Mouse (Mus musculus) CH12.LX (cell line): ENCODE data around the gene Pitx1. TPM values are rescaled to one million over a fixed set of nuclear protein-coding genes. Genes with fewer than 3 reads are reported as not detected.

ENCODE experiments used
- DNase-seq: peaks from one replicate; pipeline ENCODE4 v3.0.0-alpha.2; 2013; ENCODE audit errors: extremely low read depth
- H3K27ac ChIP-seq: 2 replicates; pipeline ENCODE4 v1.5.1; 2012; ENCODE audit warnings: low read depth, mild to moderate bottlenecking, control low read depth, moderate library complexity; ENCODE audit not compliant: insufficient read depth
- H3K27me3 ChIP-seq: replicated peaks from 2 replicates; pipeline ENCODE3; 2012; ENCODE audit warnings: inconsistent platforms
- H3K36me3 ChIP-seq, 2 experiments: replicated peaks in 1 of 2; 2 replicates each; pipeline versions ENCODE3 to v1.6.1; 2012; ENCODE audit warnings: inconsistent platforms in 1 of 2, low read length in 1 of 2, mild to moderate bottlenecking in 1 of 2, mixed read lengths in 1 of 2, moderate library complexity in 1 of 2; ENCODE audit not compliant: control insufficient read depth in 1 of 2, insufficient read depth in 1 of 2
- H3K4me1 ChIP-seq, 2 experiments: 2 replicates each; pipeline ENCODE4 v1.6.1; 2012; ENCODE audit warnings: inconsistent platforms in 1 of 2, moderate library complexity in 1 of 2; ENCODE audit not compliant: insufficient read depth in 2 of 2, control insufficient read depth in 1 of 2
- H3K4me2 ChIP-seq: 2 replicates; pipeline ENCODE4 v1.6.1; 2012; ENCODE audit warnings: low read depth, mild to moderate bottlenecking, control low read depth; ENCODE audit not compliant: poor library complexity, insufficient read depth, severe bottlenecking
- H3K4me3 ChIP-seq, 3 experiments: fragments of 150-350 bp in 1 of 3; sonication (generic) in 1 of 3; replicated peaks in 1 of 3; 2 replicates each; pipeline versions ENCODE3 to v1.5.1; 2011 to 2012; ENCODE audit warnings: low read depth in 2 of 3, low read length in 2 of 3, mild to moderate bottlenecking in 2 of 3, moderate library complexity in 2 of 3, control low read depth in 1 of 3, improper control_type of control experiment in 1 of 3, inconsistent platforms in 1 of 3, mixed read lengths in 1 of 3; ENCODE audit not compliant: poor library complexity in 1 of 3
- H3K79me2 ChIP-seq: replicated peaks from 2 replicates; pipeline ENCODE4 v1.6.1; 2012; ENCODE audit warnings: mild to moderate bottlenecking, moderate library complexity; ENCODE audit not compliant: control insufficient read depth, poor library complexity, insufficient read depth, severe bottlenecking; ENCODE audit errors: extremely low read depth
- H3K9ac ChIP-seq: 2 replicates; pipeline ENCODE4 v1.6.1; 2012; ENCODE audit warnings: low read depth, mild to moderate bottlenecking, control low read depth, moderate library complexity; ENCODE audit not compliant: insufficient read depth
- H3K9me3 ChIP-seq: replicated peaks from 2 replicates; pipeline ENCODE3; 2012; ENCODE audit warnings: low read length, inconsistent platforms, mixed read lengths
- BHLHE40 ChIP-seq: IDR thresholded peaks from 2 replicates; pipeline ENCODE4 v1.6.1; 2011; ENCODE audit warnings: mild to moderate bottlenecking, low read depth, low read length, improper control_type of control experiment
- CHD1 ChIP-seq: IDR thresholded peaks from 2 replicates; pipeline ENCODE4 v1.6.1; 2012; ENCODE audit warnings: low read depth, low read length, improper control_type of control experiment, inconsistent platforms
- CHD2 ChIP-seq: IDR thresholded peaks from 2 replicates; pipeline ENCODE4 v1.6.1; 2011; ENCODE audit warnings: low read length, improper control_type of control experiment
- E2F4 ChIP-seq: IDR thresholded peaks from 2 replicates; pipeline ENCODE4 v1.6.1; 2011; ENCODE audit warnings: low read depth, low read length, improper control_type of control experiment; ENCODE audit not compliant: insufficient replicate concordance
- ELF1 ChIP-seq: IDR thresholded peaks from 2 replicates; pipeline ENCODE4 v1.6.1; 2014; ENCODE audit warnings: low read depth, mild to moderate bottlenecking, inconsistent platforms, low read length, improper control_type of control experiment
- EP300 ChIP-seq: IDR thresholded peaks from 2 replicates; pipeline ENCODE4 v1.6.1; 2011; ENCODE audit warnings: low read length, improper control_type of control experiment
- ETS1 ChIP-seq: conservative IDR thresholded peaks from 2 replicates; pipeline ENCODE4 v1.6.1; 2012; ENCODE audit warnings: low read depth, mild to moderate bottlenecking, inconsistent platforms, low read length, improper control_type of control experiment, moderate library complexity
- GABPA ChIP-seq: IDR thresholded peaks from 2 replicates; pipeline ENCODE4 v1.6.1; 2012; ENCODE audit warnings: low read depth, low read length, improper control_type of control experiment, inconsistent platforms; ENCODE audit not compliant: insufficient replicate concordance
- IRF4 ChIP-seq: IDR thresholded peaks from 2 replicates; pipeline ENCODE4 v1.6.1; 2014; ENCODE audit warnings: low read depth, mild to moderate bottlenecking, inconsistent platforms, low read length, improper control_type of control experiment
- JUN ChIP-seq: IDR thresholded peaks from 2 replicates; pipeline ENCODE4 v1.6.1; 2011; ENCODE audit warnings: low read depth, mild to moderate bottlenecking, low read length, improper control_type of control experiment, moderate library complexity; ENCODE audit not compliant: insufficient read depth
- KAT2A ChIP-seq: IDR thresholded peaks from 2 replicates; pipeline ENCODE4 v1.6.1; 2012; ENCODE audit warnings: low read length, improper control_type of control experiment, inconsistent platforms; ENCODE audit not compliant: insufficient replicate concordance
- MAZ ChIP-seq: IDR thresholded peaks from 2 replicates; pipeline ENCODE4 v1.6.1; 2012; ENCODE audit warnings: low read depth, mild to moderate bottlenecking, inconsistent platforms, low read length, improper control_type of control experiment, moderate library complexity
- MEF2A ChIP-seq: IDR thresholded peaks from 2 replicates; pipeline ENCODE4 v1.6.1; 2014; ENCODE audit warnings: low read depth, mild to moderate bottlenecking, inconsistent platforms, low read length, improper control_type of control experiment, borderline replicate concordance
- NELFE ChIP-seq: IDR thresholded peaks from 2 replicates; pipeline ENCODE4 v1.6.1; 2011; ENCODE audit warnings: low read depth, low read length, improper control_type of control experiment
- NRF1 ChIP-seq: IDR thresholded peaks from 2 replicates; pipeline ENCODE4 v1.6.1; 2014; ENCODE audit warnings: low read depth, mild to moderate bottlenecking, inconsistent platforms, low read length, improper control_type of control experiment, moderate library complexity
- PAX5 ChIP-seq: IDR thresholded peaks from 2 replicates; pipeline ENCODE4 v1.6.1; 2012; ENCODE audit warnings: low read length, inconsistent platforms, mixed read lengths
- SIN3A ChIP-seq: IDR thresholded peaks from 2 replicates; pipeline ENCODE4 v1.6.1; 2012; ENCODE audit warnings: low read length, improper control_type of control experiment, inconsistent platforms
- TBP ChIP-seq: conservative IDR thresholded peaks from 2 replicates; pipeline ENCODE4 v1.6.1; 2011; ENCODE audit warnings: low read depth, low read length, improper control_type of control experiment
- UBTF ChIP-seq: IDR thresholded peaks from 2 replicates; pipeline ENCODE4 v1.6.1; 2012; ENCODE audit warnings: low read depth, mild to moderate bottlenecking, inconsistent platforms, low read length, improper control_type of control experiment, moderate library complexity
- ZKSCAN1 ChIP-seq: IDR thresholded peaks from 2 replicates; pipeline ENCODE4 v1.6.1; 2012; ENCODE audit warnings: low read depth, inconsistent platforms, low read length, improper control_type of control experiment, borderline replicate concordance
- dilution Hi-C: fragments of 300-500 bp; cut with MboI; formaldehyde crosslinking; loops from 2 replicates; pipeline ENCODE4 v1.14.3; 2020; ENCODE audit warnings: low sequenced_read_pairs; ENCODE audit not compliant: extremely low pct_unique_long_range_greater_than_20kb, extremely low pct_ligation_motif_present
- in situ Hi-C: fragments of 300-500 bp; cut with MboI; formaldehyde crosslinking; loops from 3 replicates; pipeline ENCODE4 v1.14.3; 2019; ENCODE audit warnings: low sequenced_read_pairs, low pct_ligation_motif_present, low pct_unique_long_range_greater_than_20kb, mixed read lengths
- polyA plus RNA-seq: library from polyadenylated mRNA; unstranded; fragments of >175 nt; gene quantifications from 2 replicates; pipeline ENCODE4 v1.2.1, GENCODE M21; 2012; ENCODE audit warnings: low read depth; ENCODE audit not compliant: insufficient read length
- total RNA-seq, 2 experiments: library from RNA; depleted of rRNA; stranded (reverse); fragments of 300-350 nt in 1 of 2; fragments of >200 nt in 1 of 2; gene quantifications; 2 replicates each; pipeline ENCODE4 v1.2.3; 2012 to 2014

Gene Pitx1
- total and polyA plus RNA-seq, 3 experiments = not detected

DNA sequence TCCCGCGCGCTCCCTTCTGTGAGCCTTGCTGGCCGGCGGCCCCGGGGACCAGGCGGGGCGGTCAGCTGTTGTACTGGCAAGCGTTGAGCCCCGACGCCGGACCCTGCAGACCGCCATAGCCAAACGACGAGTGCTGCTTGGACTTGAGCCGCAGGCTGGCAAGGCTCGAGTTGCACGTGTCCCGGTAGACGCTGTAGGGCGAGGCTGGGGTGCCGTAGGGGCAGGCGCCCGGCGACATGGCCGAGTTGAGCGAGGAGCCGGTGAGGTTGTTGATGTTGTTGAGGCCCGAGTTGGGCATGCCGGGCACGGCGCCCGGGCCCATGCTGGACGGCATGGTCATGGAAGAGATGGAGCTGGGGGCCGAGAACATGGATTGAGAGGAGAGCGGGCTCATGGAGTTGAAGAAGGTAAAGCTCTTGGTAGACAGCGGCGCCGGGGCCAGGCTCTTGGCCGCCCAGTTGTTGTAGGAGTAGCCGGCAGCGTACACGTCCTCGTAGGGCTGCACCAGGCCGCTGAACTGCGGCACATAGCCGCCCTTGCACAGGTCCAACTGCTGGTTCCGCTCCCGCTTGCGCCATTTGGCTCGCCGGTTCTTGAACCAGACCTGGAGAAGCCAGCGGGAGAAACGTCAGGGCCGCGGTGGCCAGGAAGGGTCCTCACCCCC is 9.9 kb downstream of the Pitx1 start:
- H3K4me3 ChIP-seq = no peak overlapping the region
- no peaks in the 10 kb centered on the region for H3K36me3 ChIP-seq
- H3K27ac ChIP-seq = no peak overlapping the region
- DNase-seq = no peak
- dilution Hi-C loops (no loop called here), in situ Hi-C loops (no loop called here)
- TF ChIP-seq BHLHE40 (no peak), PAX5 (no peak), ELF1 (no peak), CHD1 (no peak), KAT2A (no peak), CHD2 (no peak), NRF1 (no peak), GABPA (no peak), TBP (no peak), UBTF (no peak)
- H3K27me3 ChIP-seq = peaks cover 4% of the 10 kb centered on the region
- no peak overlapping the region for H3K4me2 ChIP-seq
- no peaks in the 10 kb centered on the region for H3K79me2 ChIP-seq
- H3K4me1 ChIP-seq = no peaks in the 10 kb centered on the region
- H3K9ac ChIP-seq = no peak overlapping the region
- H3K9me3 ChIP-seq = peaks cover 15% of the 10 kb centered on the region

- TF ChIP-seq IRF4 (no peak), MAZ (no peak), ELF1 (no peak), GABPA (no peak), EP300 (no peak), E2F4 (no peak), NELFE (no peak), ETS1 (no peak), TBP (no peak), MEF2A (no peak), SIN3A (no peak), JUN (no peak), ZKSCAN1 (no peak)
- peaks cover 4% of the 10 kb centered on the region for H3K27me3 ChIP-seq
Observed at GRCm38 (mm10) chr13:55825245-55825681, 10.7 kb downstream of the Pitx1 start.

More at GRCm38 (mm10) chr13:55825245-55825681, 10.7 kb downstream of the Pitx1 start:
- H3K4me2 ChIP-seq = no peak overlapping the region
- no peaks in the 10 kb centered on the region for H3K4me1 ChIP-seq
- no peaks in the 10 kb centered on the region for H3K79me2 ChIP-seq
- H3K36me3 ChIP-seq = no peaks in the 10 kb centered on the region
- dilution Hi-C loops = no loop called here
- in situ Hi-C loops = no loop called here
- H3K4me3 ChIP-seq = no peak overlapping the region
- DNase-seq = no peak
- peaks cover 8% of the 10 kb centered on the region for H3K9me3 ChIP-seq
- H3K9ac ChIP-seq = no peak overlapping the region
- H3K27ac ChIP-seq = no peak overlapping the region
